Mouse (Mus musculus): Measurements from ENCODE around the gene Tusc2. TPM values are rescaled to one million over a fixed set of nuclear protein-coding genes. Genes with fewer than 3 reads are reported as not detected.

The Tusc2 gene
- polyA plus RNA-seq (2015; fragmentation: Nextera tagmentation; extraction: Ambion mirVana) = 38.7 and 41.6 TPM in 2 replicates

- H3K36me3 ChIP-seq (ENCODE audit: control insufficient read depth, insufficient read depth) = peaks cover 42% of the 10 kb centered on the region
Measured at GRCm38 (mm10) chr9:107563029-107563581, at the start of gene Tusc2. Gene Tusc2 (plus strand): TSS chr9:107563255.

DNA sequence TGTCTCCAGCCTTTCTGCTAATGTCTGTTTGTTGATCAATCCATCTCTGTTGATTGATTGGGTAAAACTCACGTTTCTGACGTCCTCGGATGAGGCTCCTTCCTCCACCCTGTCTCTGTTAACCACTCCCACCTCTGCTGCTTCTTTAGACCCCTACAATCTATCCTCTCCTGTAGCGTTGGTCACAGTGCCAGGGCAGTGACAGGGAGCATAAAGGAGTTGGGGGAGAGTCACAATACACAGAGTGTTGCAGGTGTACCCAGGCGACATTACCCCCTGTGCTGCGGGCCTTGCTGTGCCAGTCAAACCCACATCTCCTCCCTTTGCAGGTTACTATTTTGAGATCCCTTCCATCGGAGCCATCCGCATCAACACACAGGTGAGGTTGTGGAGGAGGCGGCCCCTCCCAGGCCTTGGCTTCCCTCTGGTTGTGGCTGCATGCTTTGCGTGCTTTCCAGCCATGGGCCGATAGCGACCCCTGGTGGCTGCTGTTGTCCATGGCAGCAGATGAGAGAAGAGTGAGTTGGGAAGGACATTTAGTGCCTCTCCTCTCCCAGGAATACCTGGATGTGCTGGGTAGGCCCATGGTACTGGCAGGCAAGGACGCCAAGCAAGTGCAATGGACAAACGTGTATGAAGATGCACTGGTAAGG, 48.6 kb upstream of the Tusc2 start:
- no peaks in the 10 kb centered on the region for H3K36me3 ChIP-seq (ENCODE audit: control insufficient read depth, insufficient read depth)
- H3K4me3 ChIP-seq (ENCODE audit: low read depth, low read length) = no peak overlapping the region
- peak; percentile 100 for TF ChIP-seq CTCF (IDR thresholded peaks at IDR 0.05; ENCODE audit: low read depth)
- peak; percentile 19; the same call in 1 of the 2 replicates for ATAC-seq
- H3K27me3 ChIP-seq (replicated peaks; ENCODE audit: control insufficient read depth, insufficient read depth, low read length) = no peaks in the 10 kb centered on the region
- H3K9ac ChIP-seq (ENCODE audit: low read depth, low read length) = no peak overlapping the region
- H3K4me2 ChIP-seq (replicated peaks; ENCODE audit: low read depth) = no peak overlapping the region
- 18% methylated on average over 14 of the region's 14 CpGs for WGBS
- H3K27ac ChIP-seq (ENCODE audit: low read depth, low read length) = no peak overlapping the region
- no peaks in the 10 kb centered on the region for H3K4me1 ChIP-seq (replicated peaks; ENCODE audit: control insufficient read depth, insufficient read depth, low read length)
- H3K9me3 ChIP-seq (ENCODE audit: control insufficient read depth) = no peaks in the 10 kb centered on the region

More at GRCm38 (mm10) chr9:107563029-107563581, at the start of gene Tusc2:
- ATAC-seq = peak; percentile 88
- no peak for TF ChIP-seq CTCF (IDR thresholded peaks at IDR 0.05; ENCODE audit: low read depth)
- no peaks in the 10 kb centered on the region for H3K27me3 ChIP-seq (replicated peaks; ENCODE audit: control insufficient read depth, insufficient read depth, low read length)
- peaks cover 12% of the 10 kb centered on the region; the same call in 1 of the 2 replicates for H3K4me1 ChIP-seq (replicated peaks; ENCODE audit: control insufficient read depth, insufficient read depth, low read length)
- WGBS = under 1% methylated on average over 46 of the region's 46 CpGs
- peak within 1 kb of the TSS; percentile 95 for H3K4me2 ChIP-seq (replicated peaks; ENCODE audit: low read depth)
- H3K4me3 ChIP-seq (ENCODE audit: low read depth, low read length) = peak within 1 kb of the TSS; percentile 87
- peak within 1 kb of the TSS; percentile 60 for H3K27ac ChIP-seq (ENCODE audit: low read depth, low read length)
- no peaks in the 10 kb centered on the region for H3K9me3 ChIP-seq (ENCODE audit: control insufficient read depth)
- peak within 1 kb of the TSS; percentile 69 for H3K9ac ChIP-seq (ENCODE audit: low read depth, low read length)

DNA sequence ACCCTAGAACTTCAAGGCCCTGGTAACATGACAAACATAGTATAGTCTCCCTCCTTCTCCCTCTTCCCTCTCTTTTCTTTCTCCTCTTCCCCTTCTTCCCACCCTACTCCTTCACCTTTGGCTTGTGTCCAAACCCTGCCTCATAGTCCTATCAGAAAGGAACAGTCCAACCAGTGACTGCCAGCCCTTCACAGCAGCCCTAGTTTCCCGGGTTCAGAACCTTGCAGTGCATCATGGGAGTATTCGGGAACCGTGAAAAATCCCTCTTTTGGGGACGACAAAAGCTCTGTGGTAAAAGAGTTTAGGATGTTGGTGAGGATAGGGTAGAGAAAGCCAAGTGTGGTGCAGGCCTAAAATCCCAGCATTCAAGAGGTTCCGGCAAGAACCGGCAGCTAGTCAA, 42.7 kb upstream of the Tusc2 start:
- ATAC-seq = no peak
- H3K9ac ChIP-seq (ENCODE audit: low read depth, low read length) = no peak overlapping the region
- H3K27ac ChIP-seq (ENCODE audit: low read depth, low read length) = no peak overlapping the region
- H3K4me3 ChIP-seq (ENCODE audit: low read depth, low read length) = no peak overlapping the region
- H3K4me2 ChIP-seq (replicated peaks; ENCODE audit: low read depth) = no peak overlapping the region
- WGBS = 72% methylated on average over 6 of the region's 6 CpGs
- no peaks in the 10 kb centered on the region for H3K36me3 ChIP-seq (ENCODE audit: control insufficient read depth, insufficient read depth)
- peaks cover 4% of the 10 kb centered on the region; the same call in 1 of the 2 replicates for H3K4me1 ChIP-seq (replicated peaks; ENCODE audit: control insufficient read depth, insufficient read depth, low read length)
- H3K9me3 ChIP-seq (ENCODE audit: control insufficient read depth) = no peaks in the 10 kb centered on the region
- no peak for TF ChIP-seq CTCF (IDR thresholded peaks at IDR 0.05; ENCODE audit: low read depth)
- no peaks in the 10 kb centered on the region for H3K27me3 ChIP-seq (replicated peaks; ENCODE audit: control insufficient read depth, insufficient read depth, low read length)

GRCm38 (mm10) chr9:107521190-107521589, 41.9 kb upstream of the Tusc2 start:
- Histone ChIP-seq H3K9ac (ENCODE audit: low read depth, low read length) (no peak overlapping the region), H3K4me1 (replicated peaks; ENCODE audit: control insufficient read depth, insufficient read depth, low read length) (peaks cover 4% of the 10 kb centered on the region; the same call in 1 of the 2 replicates), H3K4me2 (replicated peaks; ENCODE audit: low read depth) (no peak overlapping the region), H3K9me3 (ENCODE audit: control insufficient read depth) (no peaks in the 10 kb centered on the region), H3K27me3 (replicated peaks; ENCODE audit: control insufficient read depth, insufficient read depth, low read length) (no peaks in the 10 kb centered on the region), H3K36me3 (ENCODE audit: control insufficient read depth, insufficient read depth) (no peaks in the 10 kb centered on the region), H3K27ac (ENCODE audit: low read depth, low read length) (no peak overlapping the region), H3K4me3 (ENCODE audit: low read depth, low read length) (no peak overlapping the region)
- WGBS = 49% methylated on average over 5 of the region's 5 CpGs
- ATAC-seq = no peak
- TF ChIP-seq CTCF (IDR thresholded peaks at IDR 0.05; ENCODE audit: low read depth) = no peak

GRCm38 (mm10) chr9:107521711-107522399, 41.2 kb upstream of the Tusc2 start:
- peaks cover 4% of the 10 kb centered on the region; the same call in 1 of the 2 replicates for H3K4me1 ChIP-seq (replicated peaks; ENCODE audit: control insufficient read depth, insufficient read depth, low read length)
- 15% methylated on average over 25 of the region's 25 CpGs for WGBS
- H3K27me3 ChIP-seq (replicated peaks; ENCODE audit: control insufficient read depth, insufficient read depth, low read length) = no peaks in the 10 kb centered on the region
- ATAC-seq = no peak
- H3K4me2 ChIP-seq (replicated peaks; ENCODE audit: low read depth) = peak overlapping the region; percentile 48
- no peak overlapping the region; the same call in 1 of the 2 replicates for H3K4me3 ChIP-seq (ENCODE audit: low read depth, low read length)
- H3K9me3 ChIP-seq (ENCODE audit: control insufficient read depth) = no peaks in the 10 kb centered on the region
- no peak overlapping the region for H3K27ac ChIP-seq (ENCODE audit: low read depth, low read length)
- H3K9ac ChIP-seq (ENCODE audit: low read depth, low read length) = no peak overlapping the region
- no peaks in the 10 kb centered on the region for H3K36me3 ChIP-seq (ENCODE audit: control insufficient read depth, insufficient read depth)
- no peak for TF ChIP-seq CTCF (IDR thresholded peaks at IDR 0.05; ENCODE audit: low read depth)

DNA sequence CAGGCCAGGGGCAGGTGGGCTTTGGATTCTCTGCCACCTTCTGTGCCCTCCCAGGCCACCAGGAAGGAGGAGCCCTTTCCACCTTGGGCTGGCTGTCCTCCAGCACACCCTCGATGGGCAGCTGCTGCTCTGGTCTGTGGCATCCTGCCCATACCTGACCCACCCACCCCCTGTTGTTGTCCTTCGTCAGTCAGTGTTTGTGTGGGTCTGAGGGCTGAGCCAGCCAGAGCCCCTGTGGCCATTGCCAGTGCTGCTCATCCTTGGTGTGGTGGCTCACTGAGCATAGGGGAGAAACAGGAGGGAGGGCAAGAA, 40.7 kb upstream of the Tusc2 start:
- 23% methylated on average over 2 of the region's 2 CpGs for WGBS
- Histone ChIP-seq H3K4me1 (replicated peaks; ENCODE audit: control insufficient read depth, insufficient read depth, low read length) (peaks cover 4% of the 10 kb centered on the region; the same call in 1 of the 2 replicates), H3K9me3 (ENCODE audit: control insufficient read depth) (no peaks in the 10 kb centered on the region), H3K27ac (ENCODE audit: low read depth, low read length) (no peak overlapping the region), H3K27me3 (replicated peaks; ENCODE audit: control insufficient read depth, insufficient read depth, low read length) (no peaks in the 10 kb centered on the region; the same call in 1 of the 2 replicates), H3K4me2 (replicated peaks; ENCODE audit: low read depth) (peak overlapping the region; percentile 48), H3K36me3 (ENCODE audit: control insufficient read depth, insufficient read depth) (no peaks in the 10 kb centered on the region), H3K9ac (ENCODE audit: low read depth, low read length) (no peak overlapping the region), H3K4me3 (ENCODE audit: low read depth, low read length) (no peak overlapping the region; the same call in 1 of the 2 replicates)
- no peak for ATAC-seq
- no peak for TF ChIP-seq CTCF (IDR thresholded peaks at IDR 0.05; ENCODE audit: low read depth)

Data from intestine, postnatal 0 days (tissue).